Mouse (Mus musculus): ENCODE measurements around the gene Pilrb2.

DNA sequence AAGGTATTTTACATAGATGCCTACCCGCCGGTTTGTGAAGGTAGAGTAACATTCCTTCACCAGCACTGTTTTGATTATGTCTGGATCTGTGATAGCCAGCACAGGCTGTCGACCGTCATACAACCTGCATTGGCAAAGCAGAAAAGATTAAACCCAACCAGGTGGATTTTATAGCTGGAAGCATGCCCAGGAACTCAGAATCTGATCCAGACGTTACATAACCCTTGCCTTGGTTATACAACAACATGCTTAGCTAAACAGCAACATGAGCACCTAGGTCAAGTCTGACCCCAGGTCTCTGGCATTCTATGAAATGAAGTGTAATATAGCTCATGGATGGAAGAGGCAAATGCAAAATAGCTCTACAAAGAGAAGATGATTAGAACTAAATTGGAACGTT lies 43.9 kb upstream of the Pilrb2 start:
- TF ChIP-seq CTCF (IDR thresholded peaks at IDR 0.05; ENCODE audit: extremely low read depth, insufficient read depth, insufficient read length, insufficient replicate concordance): no peak
- TF ChIP-seq POLR2A (IDR thresholded peaks at IDR 0.05; ENCODE audit: low read depth, low read length): no peak

Data from spleen, adult 2 months (tissue).